Mouse (Mus musculus) forebrain, embryonic 12.5 days (tissue): Measurements from ENCODE around the gene Exoc4. TPM values are rescaled to one million over a fixed set of nuclear protein-coding genes. Genes with fewer than 3 reads are reported as not detected.

Source experiments
- ATAC-seq: fragments of 200-750 bp; cut with Nextera tagmentation; 2 replicates; pipeline ENCODE4 v1.8.0; 2017; ENCODE audit warnings: moderate TSS enrichment; ENCODE audit not compliant: low FRiP score
- H3K27ac ChIP-seq: fragments of 300-500 bp; sonication (generic); 2 replicates; pipeline ENCODE4 v1.5.1; 2016; ENCODE audit warnings: mild to moderate bottlenecking
- H3K27me3 ChIP-seq: fragments of 300-500 bp; sonication (generic); 2 replicates; pipeline ENCODE4 v1.6.1; 2016; ENCODE audit warnings: mild to moderate bottlenecking
- H3K36me3 ChIP-seq: fragments of 300-500 bp; sonication (generic); replicated peaks from 2 replicates; pipeline ENCODE4 v1.6.1; 2016; ENCODE audit warnings: mild to moderate bottlenecking
- H3K4me1 ChIP-seq: fragments of 300-500 bp; sonication (generic); 2 replicates; pipeline ENCODE4 v1.6.1; 2016
- H3K4me2 ChIP-seq: fragments of 300-500 bp; sonication (generic); 2 replicates; pipeline ENCODE4 v1.6.1; 2016; ENCODE audit warnings: mild to moderate bottlenecking, moderate library complexity
- H3K4me3 ChIP-seq: fragments of 300-500 bp; sonication (generic); replicated peaks from 2 replicates; pipeline ENCODE4 v1.5.1; 2016; ENCODE audit warnings: mild to moderate bottlenecking
- H3K9ac ChIP-seq: fragments of 300-500 bp; sonication (generic); 2 replicates; pipeline ENCODE4 v1.6.1; 2016; ENCODE audit warnings: mild to moderate bottlenecking
- H3K9me3 ChIP-seq: fragments of 300-500 bp; sonication (generic); 2 replicates; pipeline ENCODE4 v1.6.1; 2016
- WGBS: fragments of 180-500 bp; shearing (Covaris S2); methylation state at CpG from one replicate; pipeline ENCODE4 v1.1.7; 2016; 5-methylcytosine and 5-hydroxymethylcytosine counted together
- polyA plus RNA-seq: library from polyadenylated mRNA; unstranded; fragments of >200 nt; fragmentation: Nextera tagmentation; extraction: Ambion mirVana; gene quantifications from 2 replicates; pipeline ENCODE4 v1.2.1, GENCODE M21; 2016

Exoc4 gene
- polyA plus RNA-seq, 1 experiment from 2014 or later: 56.8 TPM

DNA sequence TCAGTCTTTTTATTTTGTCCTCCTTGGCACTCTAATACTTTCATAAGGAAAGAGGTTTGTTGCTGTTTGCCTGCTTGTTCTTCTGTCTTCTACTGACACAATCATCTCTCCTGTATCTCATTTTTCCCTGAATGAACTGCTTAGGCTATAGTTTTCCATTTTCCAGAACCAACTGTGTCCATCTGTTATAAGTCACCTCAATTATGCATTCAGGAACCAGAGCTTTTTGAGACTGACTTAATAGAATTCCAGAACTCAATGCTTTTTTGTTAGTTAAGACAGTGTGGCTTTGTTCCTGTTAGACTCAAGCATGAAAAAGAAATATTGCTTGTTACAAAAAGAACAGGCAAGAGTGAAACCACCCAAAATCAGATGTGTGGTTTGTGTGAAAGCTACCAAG, 248.5 kb downstream of the Exoc4 start:
- Histone ChIP-seq H3K4me2 (no peak overlapping the region), H3K9me3 (no peaks in the 10 kb centered on the region), H3K36me3 (peaks cover 3% of the 10 kb centered on the region; the same call in 1 of the 2 replicates), H3K4me3 (no peak overlapping the region), H3K27ac (no peak overlapping the region), H3K27me3 (0 out of 2 replicates have a peak, but pooled peaks cover 3% of the 10 kb centered on the region), H3K4me1 (peaks cover 15% of the 10 kb centered on the region), H3K9ac (no peak overlapping the region)
- no peak for ATAC-seq

DNA sequence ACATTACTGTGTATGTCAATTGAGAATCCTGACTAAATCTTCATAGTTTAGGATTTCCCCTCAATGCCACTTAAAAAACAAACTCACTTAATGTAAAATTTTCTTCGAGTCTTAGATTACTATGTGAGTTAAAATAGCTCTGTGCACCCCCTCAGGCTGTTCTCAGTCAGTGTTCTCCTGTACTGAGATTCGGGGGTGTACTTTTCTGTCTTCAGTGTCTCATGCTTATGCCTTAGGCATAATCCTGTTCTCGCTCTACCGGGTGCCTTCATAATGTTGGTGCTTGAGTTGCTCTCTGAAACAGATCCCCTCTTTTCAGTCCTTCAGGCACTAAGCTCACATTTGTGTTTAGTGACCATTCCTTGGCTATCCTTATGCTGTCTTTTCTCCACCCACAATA, 253.5 kb downstream of the Exoc4 start:
- H3K9me3 ChIP-seq: no peaks in the 10 kb centered on the region
- peaks cover 2% of the 10 kb centered on the region for H3K4me1 ChIP-seq
- H3K27me3 ChIP-seq: 0 out of 2 replicates have a peak, but pooled peaks cover 3% of the 10 kb centered on the region
- ATAC-seq: no peak
- no peak overlapping the region for H3K9ac ChIP-seq
- no peak overlapping the region for H3K4me3 ChIP-seq
- no peak overlapping the region for H3K4me2 ChIP-seq
- 51% methylated on average over 4 of the region's 4 CpGs for WGBS
- no peak overlapping the region for H3K27ac ChIP-seq
- peaks cover 3% of the 10 kb centered on the region; the same call in 1 of the 2 replicates for H3K36me3 ChIP-seq

DNA sequence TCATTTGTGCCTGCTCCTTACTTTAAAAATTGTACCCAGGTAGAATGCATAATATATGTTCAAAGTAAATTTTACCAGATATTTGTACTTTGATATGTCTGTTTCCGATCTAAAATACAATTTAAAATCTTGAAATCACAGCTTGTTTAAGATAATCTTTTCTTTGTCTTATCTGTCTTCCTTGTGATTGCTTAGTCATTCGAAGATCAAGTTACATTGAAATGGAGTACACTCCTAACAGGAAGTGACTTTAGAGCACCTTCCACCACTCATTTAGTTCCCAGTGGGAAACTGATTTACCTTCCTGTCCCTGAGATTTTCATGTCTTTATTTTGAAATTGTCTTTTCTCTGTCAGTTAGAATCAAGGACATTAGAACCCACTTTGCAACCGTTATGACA, 254.5 kb downstream of the Exoc4 start:
- 87% methylated on average over 3 of the region's 3 CpGs for WGBS
- H3K9ac ChIP-seq: no peak overlapping the region
- H3K27ac ChIP-seq: no peak overlapping the region
- no peak overlapping the region for H3K4me2 ChIP-seq
- H3K36me3 ChIP-seq: peaks cover 3% of the 10 kb centered on the region; the same call in 1 of the 2 replicates
- no peaks in the 10 kb centered on the region for H3K4me1 ChIP-seq
- H3K9me3 ChIP-seq: no peaks in the 10 kb centered on the region
- 0 out of 2 replicates have a peak, but pooled peaks cover 3% of the 10 kb centered on the region for H3K27me3 ChIP-seq
- ATAC-seq: no peak
- no peak overlapping the region for H3K4me3 ChIP-seq

DNA sequence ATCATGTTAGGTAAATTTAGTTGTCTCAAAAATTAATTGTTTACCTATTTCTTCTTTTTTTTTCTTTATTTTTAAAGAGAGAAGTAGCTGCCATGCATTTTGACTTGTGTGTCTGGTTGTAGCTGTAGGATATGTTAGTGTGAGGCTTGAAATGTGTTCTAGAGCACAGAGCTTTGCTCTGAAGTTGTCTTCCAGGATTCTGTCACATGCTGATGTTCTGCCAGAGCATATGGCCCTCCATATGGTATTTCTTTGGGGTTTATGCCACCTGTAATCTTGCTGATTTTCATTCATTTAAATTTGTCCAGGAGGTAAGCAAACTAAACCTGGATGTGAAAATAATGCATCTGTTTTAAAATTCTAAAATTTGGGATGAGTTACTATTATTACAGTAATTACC, 258.2 kb downstream of the Exoc4 start:
- H3K9ac ChIP-seq: no peak overlapping the region
- ATAC-seq: no peak
- H3K9me3 ChIP-seq: no peaks in the 10 kb centered on the region
- no peaks in the 10 kb centered on the region for H3K36me3 ChIP-seq
- H3K4me3 ChIP-seq: no peak overlapping the region
- no peak overlapping the region for H3K4me2 ChIP-seq
- no peaks in the 10 kb centered on the region for H3K4me1 ChIP-seq
- H3K27me3 ChIP-seq: no peaks in the 10 kb centered on the region
- no peak overlapping the region for H3K27ac ChIP-seq

DNA sequence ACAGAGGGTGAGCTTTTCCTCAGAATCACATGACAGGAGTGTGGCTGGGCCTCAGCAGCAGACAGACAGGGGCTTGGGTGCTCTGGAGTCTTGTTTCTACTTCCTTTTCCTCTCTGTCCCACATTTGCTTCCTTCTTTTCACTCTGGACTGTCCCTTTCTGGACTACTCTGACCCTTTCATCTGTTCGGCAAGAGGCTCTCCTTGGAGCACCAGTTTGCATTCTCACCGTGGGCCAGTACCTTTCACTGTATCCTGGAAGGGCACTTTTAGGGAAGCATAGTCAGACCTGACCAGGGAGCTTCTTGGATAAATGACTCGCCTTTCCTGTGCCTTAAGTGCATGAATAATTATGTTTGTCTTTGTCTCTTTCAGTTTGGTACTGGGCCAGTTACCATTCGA, 266.5 kb downstream of the Exoc4 start:
- H3K27ac ChIP-seq: no peak overlapping the region
- WGBS: 42% methylated on average over 4 of the region's 4 CpGs

DNA sequence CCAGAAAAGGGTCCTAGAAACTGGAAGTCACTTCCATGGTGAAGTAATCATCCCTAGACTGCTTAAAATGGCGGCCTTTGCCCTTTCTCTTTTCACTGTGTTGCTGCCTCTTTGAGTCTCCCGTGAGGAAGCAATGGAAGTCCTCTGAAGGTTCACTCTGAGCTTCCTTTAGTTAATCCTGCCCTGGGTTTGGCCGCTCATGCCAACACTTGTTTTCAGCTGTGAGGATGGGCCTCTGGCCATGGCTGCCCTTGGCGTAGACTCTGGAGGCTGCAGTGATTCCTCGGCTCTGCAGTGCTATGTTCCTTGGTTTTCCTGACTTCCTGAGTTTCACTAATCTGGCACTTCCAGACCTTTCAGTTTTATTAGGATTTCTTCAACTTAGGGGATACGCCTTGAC, 267.9 kb downstream of the Exoc4 start:
- H3K27me3 ChIP-seq: no peaks in the 10 kb centered on the region
- no peaks in the 10 kb centered on the region for H3K9me3 ChIP-seq
- no peak overlapping the region for H3K27ac ChIP-seq
- no peak overlapping the region for H3K9ac ChIP-seq
- H3K4me1 ChIP-seq: peaks cover 8% of the 10 kb centered on the region
- H3K4me2 ChIP-seq: no peak overlapping the region
- WGBS: 80% methylated on average over 6 of the region's 6 CpGs
- no peaks in the 10 kb centered on the region for H3K36me3 ChIP-seq
- ATAC-seq: no peak
- no peak overlapping the region for H3K4me3 ChIP-seq

More for the DNA sequence above, 266.5 kb downstream of the Exoc4 start:
- H3K9ac ChIP-seq: no peak overlapping the region
- H3K36me3 ChIP-seq: no peaks in the 10 kb centered on the region
- no peak overlapping the region for H3K4me3 ChIP-seq
- no peak for ATAC-seq
- H3K4me1 ChIP-seq: peaks cover 8% of the 10 kb centered on the region
- no peak overlapping the region for H3K4me2 ChIP-seq
- no peaks in the 10 kb centered on the region for H3K27me3 ChIP-seq
- no peaks in the 10 kb centered on the region for H3K9me3 ChIP-seq

DNA sequence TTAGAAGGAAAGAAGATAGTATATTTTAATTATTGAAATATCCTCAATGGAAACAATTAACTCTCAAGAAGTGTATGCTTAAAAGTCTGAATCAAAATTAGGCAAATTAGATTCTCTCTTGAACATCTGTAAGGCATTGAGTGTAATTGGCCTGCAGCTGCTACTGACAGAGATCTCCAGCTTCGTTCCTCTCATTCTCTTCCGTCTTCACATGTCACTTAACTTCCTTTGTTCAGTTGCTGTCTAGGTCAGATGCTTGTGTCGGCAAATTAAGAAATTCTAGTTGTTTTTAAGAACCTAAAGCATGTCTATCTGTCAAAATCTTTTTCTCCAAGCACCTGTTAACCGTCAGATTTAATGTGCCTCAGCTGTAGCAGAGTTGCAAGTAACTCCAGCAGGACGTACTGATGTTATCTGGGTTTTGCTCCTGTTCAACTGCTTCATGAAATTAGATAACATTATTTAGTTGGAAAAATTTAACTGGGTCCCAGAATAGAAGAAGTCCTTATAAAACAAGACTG, 269.1 kb downstream of the Exoc4 start:
- WGBS: 31% methylated on average over 5 of the region's 5 CpGs
- no peak overlapping the region for H3K4me2 ChIP-seq
- H3K9ac ChIP-seq: no peak overlapping the region
- no peak overlapping the region for H3K27ac ChIP-seq
- no peaks in the 10 kb centered on the region for H3K36me3 ChIP-seq
- H3K4me3 ChIP-seq: no peak overlapping the region
- no peaks in the 10 kb centered on the region for H3K27me3 ChIP-seq
- ATAC-seq: no peak
- H3K4me1 ChIP-seq: peaks cover 8% of the 10 kb centered on the region
- no peaks in the 10 kb centered on the region for H3K9me3 ChIP-seq

DNA sequence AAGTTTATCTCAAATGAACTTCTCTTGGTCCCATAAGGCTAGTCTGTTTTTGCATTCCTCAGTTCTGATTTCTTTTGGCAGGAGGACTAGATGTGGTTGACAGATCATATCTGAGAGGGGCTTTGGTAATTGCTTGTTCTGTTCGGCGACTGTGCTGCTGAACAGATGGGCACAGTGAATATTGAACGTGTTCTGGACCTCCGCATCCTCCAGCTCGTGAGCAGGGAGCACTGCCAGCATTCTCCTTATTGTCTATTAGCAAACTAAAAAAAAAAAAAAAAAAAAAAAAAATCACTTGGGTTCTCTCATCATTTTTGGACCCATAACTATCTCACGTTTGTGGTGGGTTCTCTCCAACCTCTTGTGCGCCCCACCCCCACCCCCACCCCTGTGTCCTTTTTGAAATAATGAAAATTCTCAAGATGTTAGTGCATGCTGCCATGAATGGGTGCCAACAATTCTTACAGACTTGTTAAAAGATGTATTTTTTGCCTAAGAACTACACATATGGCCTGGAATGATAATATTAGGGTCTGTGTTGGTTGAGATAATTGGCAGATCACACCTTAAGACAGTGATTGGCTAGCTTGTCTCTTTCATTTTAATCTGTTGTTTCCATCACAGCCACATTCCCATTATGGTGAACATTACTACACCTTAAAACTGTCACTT, 276.9 kb downstream of the Exoc4 start:
- 87% methylated on average over 7 of the region's 7 CpGs for WGBS
- H3K27me3 ChIP-seq: no peaks in the 10 kb centered on the region
- H3K4me1 ChIP-seq: no peaks in the 10 kb centered on the region; the same call in 1 of the 2 replicates
- no peak overlapping the region for H3K27ac ChIP-seq
- no peak overlapping the region for H3K4me2 ChIP-seq
- no peaks in the 10 kb centered on the region for H3K9me3 ChIP-seq
- no peak for ATAC-seq
- H3K4me3 ChIP-seq: no peak overlapping the region
- H3K36me3 ChIP-seq: no peaks in the 10 kb centered on the region
- no peak overlapping the region for H3K9ac ChIP-seq

DNA sequence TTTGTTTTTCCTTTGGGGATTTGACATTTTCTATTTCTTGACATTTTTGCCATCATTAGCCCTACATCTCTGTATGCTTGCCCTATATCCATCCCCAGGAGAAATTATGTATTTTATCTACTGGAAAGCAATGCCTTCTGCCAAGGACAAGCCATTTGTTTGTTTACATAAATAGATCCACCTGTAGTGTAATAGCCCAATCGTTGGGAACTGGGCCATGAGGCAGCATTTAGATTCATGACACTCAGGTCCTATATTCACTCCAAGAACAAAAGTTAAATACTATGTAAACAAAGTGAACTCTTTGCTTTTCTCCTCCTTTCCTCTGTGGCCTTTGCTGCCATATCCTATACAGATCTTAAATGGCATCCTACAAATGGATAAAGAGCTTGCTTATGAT, 291.5 kb downstream of the Exoc4 start:
- Histone ChIP-seq H3K27me3 (no peaks in the 10 kb centered on the region), H3K4me1 (no peaks in the 10 kb centered on the region), H3K9ac (no peak overlapping the region), H3K4me3 (no peak overlapping the region), H3K9me3 (no peaks in the 10 kb centered on the region), H3K4me2 (no peak overlapping the region), H3K27ac (no peak overlapping the region), H3K36me3 (no peaks in the 10 kb centered on the region)
- ATAC-seq: no peak
- 80% methylated on average over 1 of the region's 1 CpGs for WGBS

DNA sequence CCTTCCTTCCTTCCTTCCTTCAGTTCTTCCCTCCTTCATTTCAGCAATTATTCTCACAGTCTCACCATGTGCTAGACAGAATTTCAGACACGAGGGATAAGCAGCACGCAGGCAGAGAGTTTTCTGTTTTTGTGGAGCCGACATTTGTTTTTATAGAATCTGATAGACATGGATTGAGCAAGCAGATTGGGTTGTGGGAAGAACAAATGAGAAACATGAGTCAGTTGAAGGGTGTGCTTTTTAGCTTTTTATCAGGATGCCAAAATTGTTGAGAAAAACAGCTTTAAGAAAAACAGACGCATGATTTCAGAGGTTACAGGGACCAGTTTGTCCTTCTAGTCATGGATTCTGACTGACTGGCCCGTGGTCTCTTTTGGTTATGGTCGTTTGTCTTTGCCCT, 293.8 kb downstream of the Exoc4 start:
- 91% methylated on average over 6 of the region's 6 CpGs for WGBS
- no peak for ATAC-seq

DNA sequence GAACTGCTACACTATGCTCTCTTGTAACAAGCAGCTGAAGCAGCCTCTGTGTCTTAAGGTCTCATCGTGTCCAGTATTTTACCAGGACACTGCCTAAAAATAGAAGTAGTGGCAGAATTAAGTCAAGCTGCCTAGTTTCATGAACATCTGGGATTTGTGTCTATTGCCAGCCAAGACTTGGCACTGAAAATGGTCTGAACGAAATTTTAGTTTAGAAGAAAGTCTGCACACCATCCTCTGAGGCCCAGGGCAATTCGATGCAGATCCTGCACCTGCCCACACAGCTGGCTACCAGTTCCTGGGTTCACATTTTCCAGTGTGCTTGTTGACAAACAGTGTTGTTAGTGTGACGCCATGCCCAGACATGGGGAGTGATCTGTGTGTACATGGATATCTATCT, 303.0 kb downstream of the Exoc4 start:
- no peaks in the 10 kb centered on the region for H3K27me3 ChIP-seq
- ATAC-seq: no peak

More for the DNA sequence above, 293.8 kb downstream of the Exoc4 start:
- H3K9ac ChIP-seq: no peak overlapping the region
- no peaks in the 10 kb centered on the region for H3K36me3 ChIP-seq
- no peak overlapping the region for H3K27ac ChIP-seq
- H3K4me2 ChIP-seq: no peak overlapping the region
- no peaks in the 10 kb centered on the region for H3K9me3 ChIP-seq
- H3K4me1 ChIP-seq: no peaks in the 10 kb centered on the region
- no peak overlapping the region for H3K4me3 ChIP-seq
- H3K27me3 ChIP-seq: no peaks in the 10 kb centered on the region

DNA sequence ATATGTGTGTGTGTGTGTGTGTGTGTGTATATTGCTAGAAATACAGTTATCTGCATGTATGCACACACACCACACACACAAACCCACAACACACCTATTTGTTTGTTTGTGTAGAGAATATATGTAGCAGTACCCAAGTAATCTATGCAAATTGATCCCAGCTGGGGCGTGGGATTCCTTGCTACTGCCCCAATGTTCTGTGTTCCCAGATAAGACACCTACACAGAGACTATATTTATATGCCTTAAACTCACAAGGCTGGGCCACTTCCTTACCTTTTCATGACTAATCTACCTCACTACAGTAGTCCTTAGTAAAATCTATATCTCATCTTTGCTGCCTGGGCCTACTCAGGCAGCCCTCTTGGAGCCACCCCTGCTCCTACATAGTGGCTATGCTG, 312.0 kb downstream of the Exoc4 start:
- no peaks in the 10 kb centered on the region for H3K27me3 ChIP-seq
- no peaks in the 10 kb centered on the region for H3K9me3 ChIP-seq
- no peaks in the 10 kb centered on the region for H3K36me3 ChIP-seq
- no peak overlapping the region for H3K27ac ChIP-seq
- H3K4me2 ChIP-seq: no peak overlapping the region
- 80% methylated on average over 1 of the region's 1 CpGs for WGBS
- no peaks in the 10 kb centered on the region for H3K4me1 ChIP-seq
- ATAC-seq: no peak
- H3K9ac ChIP-seq: no peak overlapping the region
- H3K4me3 ChIP-seq: no peak overlapping the region

More for the DNA sequence above, 303.0 kb downstream of the Exoc4 start:
- H3K4me1 ChIP-seq: no peaks in the 10 kb centered on the region
- H3K4me2 ChIP-seq: no peak overlapping the region
- no peak overlapping the region for H3K9ac ChIP-seq
- 84% methylated on average over 4 of the region's 4 CpGs for WGBS
- no peak overlapping the region for H3K4me3 ChIP-seq
- H3K9me3 ChIP-seq: no peaks in the 10 kb centered on the region
- no peak overlapping the region for H3K27ac ChIP-seq
- no peaks in the 10 kb centered on the region for H3K36me3 ChIP-seq

DNA sequence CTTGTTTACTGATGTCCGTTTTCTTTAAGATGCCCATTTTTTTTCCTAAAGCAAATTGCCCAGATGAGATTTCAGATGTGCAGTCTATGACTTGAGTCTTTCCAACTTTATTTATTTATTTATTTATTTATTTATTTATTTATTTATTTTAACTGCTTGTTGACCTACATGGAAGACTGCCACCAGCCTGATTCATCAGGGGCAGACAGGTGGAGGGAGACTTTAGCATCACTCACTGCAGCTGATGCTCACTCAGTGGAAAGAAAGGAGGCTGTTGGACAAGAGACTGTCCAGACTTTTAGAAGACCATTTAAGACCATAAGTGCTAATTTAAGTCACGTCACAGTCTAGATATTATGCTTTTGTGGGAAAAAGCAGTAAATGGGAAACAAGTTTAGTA, 313.0 kb downstream of the Exoc4 start:
- no peaks in the 10 kb centered on the region for H3K9me3 ChIP-seq
- no peaks in the 10 kb centered on the region for H3K36me3 ChIP-seq
- no peak overlapping the region for H3K4me2 ChIP-seq
- H3K27me3 ChIP-seq: no peaks in the 10 kb centered on the region
- 94% methylated on average over 2 of the region's 2 CpGs for WGBS
- H3K9ac ChIP-seq: no peak overlapping the region
- H3K27ac ChIP-seq: no peak overlapping the region
- ATAC-seq: no peak
- no peaks in the 10 kb centered on the region for H3K4me1 ChIP-seq
- H3K4me3 ChIP-seq: no peak overlapping the region
